Mouse (Mus musculus) embryonic facial prominence, embryonic 15.5 days (tissue): ENCODE measurements around the gene Krtap1-4. TPM values are rescaled to one million over a fixed set of nuclear protein-coding genes. Genes with fewer than 3 reads are reported as not detected.
A peak's percentile ranks its signal among the peaks of the same experiment; 100 is the strongest.

Experiments
- ATAC-seq: fragments of 200-750 bp; cut with Nextera tagmentation; 2 replicates; pipeline ENCODE4 v1.8.0; 2017; ENCODE audit warnings: low read depth, moderate TSS enrichment; ENCODE audit not compliant: insufficient number of reproducible peaks, low FRiP score, low TSS enrichment
- H3K27ac ChIP-seq: fragments of 300-500 bp; sonication (generic); replicated peaks from 2 replicates; pipeline ENCODE4 v1.5.1; 2015; ENCODE audit warnings: mild to moderate bottlenecking, inconsistent platforms
- H3K27me3 ChIP-seq: fragments of 300-500 bp; sonication (generic); 2 replicates; pipeline ENCODE4 v1.6.1; 2015; ENCODE audit warnings: inconsistent platforms
- H3K36me3 ChIP-seq: fragments of 300-500 bp; sonication (generic); 2 replicates; pipeline ENCODE4 v1.6.1; 2015; ENCODE audit warnings: mild to moderate bottlenecking, inconsistent platforms
- H3K4me1 ChIP-seq: fragments of 300-500 bp; sonication (generic); 2 replicates; pipeline ENCODE4 v1.6.1; 2015; ENCODE audit warnings: inconsistent platforms
- H3K4me2 ChIP-seq: fragments of 300-500 bp; sonication (generic); replicated peaks from 2 replicates; pipeline ENCODE4 v1.6.1; 2015; ENCODE audit warnings: mild to moderate bottlenecking, inconsistent platforms
- H3K4me3 ChIP-seq: fragments of 300-500 bp; sonication (generic); replicated peaks from 2 replicates; pipeline ENCODE4 v1.5.1; 2015; ENCODE audit warnings: mild to moderate bottlenecking, inconsistent platforms
- H3K9ac ChIP-seq: fragments of 300-500 bp; sonication (generic); 2 replicates; pipeline ENCODE4 v1.6.1; 2015; ENCODE audit warnings: inconsistent platforms
- H3K9me3 ChIP-seq: fragments of 300-500 bp; sonication (generic); replicated peaks from 2 replicates; pipeline ENCODE4 v1.6.1; 2016; ENCODE audit warnings: inconsistent platforms
- WGBS: fragments of 180-500 bp; shearing (Covaris S2); methylation state at CpG from one replicate; pipeline ENCODE4 v1.1.7; 2015; 5-methylcytosine and 5-hydroxymethylcytosine counted together
- polyA plus RNA-seq: library from polyadenylated mRNA; unstranded; fragments of >200 nt; fragmentation: Nextera tagmentation; extraction: Ambion mirVana; gene quantifications from 2 replicates; pipeline ENCODE4 v1.2.1, GENCODE M21; 2015

Gene Krtap1-4
- polyA plus RNA-seq, 1 experiment from 2014 or later: 2.0 TPM

DNA sequence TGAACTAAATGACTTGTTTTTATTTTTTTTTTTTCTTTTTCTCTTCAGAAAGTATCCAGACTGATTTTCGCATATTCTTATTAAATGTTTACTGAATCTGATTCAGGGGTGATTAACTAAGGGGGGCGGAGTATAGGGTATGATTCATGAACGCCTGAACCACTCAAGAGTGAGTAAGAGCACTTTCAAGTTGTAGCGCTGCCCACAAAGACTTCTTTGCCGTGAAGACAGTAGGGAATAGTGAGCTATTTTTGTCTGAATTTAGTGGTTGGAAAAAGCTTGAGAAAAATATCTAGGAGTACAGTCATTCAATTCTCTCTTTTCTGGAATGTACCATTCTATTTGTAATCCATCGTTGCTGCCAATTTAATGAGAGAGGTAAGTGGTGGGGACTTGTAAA is 1.9 kb downstream of the Krtap1-4 start:
- no peak overlapping the region for H3K4me2 ChIP-seq
- no peaks in the 10 kb centered on the region for H3K9me3 ChIP-seq
- H3K4me3 ChIP-seq: no peak overlapping the region
- no peaks in the 10 kb centered on the region for H3K4me1 ChIP-seq
- H3K27ac ChIP-seq: no peak overlapping the region
- H3K36me3 ChIP-seq: no peaks in the 10 kb centered on the region
- H3K9ac ChIP-seq: no peak overlapping the region
- 75% methylated on average over 6 of the region's 6 CpGs for WGBS
- no peaks in the 10 kb centered on the region for H3K27me3 ChIP-seq
- ATAC-seq: no peak

GRCm38 (mm10) chr11:99581051-99581450 is 2.4 kb downstream of the Krtap1-4 start:
- no peaks in the 10 kb centered on the region for H3K4me1 ChIP-seq
- H3K36me3 ChIP-seq: no peaks in the 10 kb centered on the region
- no peak overlapping the region for H3K4me3 ChIP-seq
- H3K4me2 ChIP-seq: no peak overlapping the region
- no peaks in the 10 kb centered on the region for H3K27me3 ChIP-seq
- H3K9ac ChIP-seq: no peak overlapping the region
- no peaks in the 10 kb centered on the region for H3K9me3 ChIP-seq
- ATAC-seq: no peak
- H3K27ac ChIP-seq: no peak overlapping the region
- 76% methylated on average over 5 of the region's 5 CpGs for WGBS

- Histone ChIP-seq H3K9ac (no peak within 1 kb of the TSS), H3K4me2 (no peak within 1 kb of the TSS), H3K36me3 (no peaks in the 10 kb centered on the region), H3K9me3 (no peaks in the 10 kb centered on the region), H3K4me3 (no peak within 1 kb of the TSS), H3K27ac (no peak within 1 kb of the TSS), H3K4me1 (no peaks in the 10 kb centered on the region), H3K27me3 (no peaks in the 10 kb centered on the region)
- 77% methylated on average over 6 of the region's 6 CpGs for WGBS
- no peak for ATAC-seq
Measured at GRCm38 (mm10) chr11:99580636-99581035, 2.8 kb downstream of the Krtap1-4 start, which contains the start of gene Krtap1-5. Krtap1-5 (minus strand) TSS chr11:99581016.

- Histone ChIP-seq H3K4me3 (peak overlapping the region; percentile 24; the same call in 1 of the 2 replicates), H3K36me3 (no peaks in the 10 kb centered on the region), H3K27me3 (no peaks in the 10 kb centered on the region), H3K9ac (no peak overlapping the region), H3K4me2 (peak overlapping the region; percentile 44), H3K4me1 (no peaks in the 10 kb centered on the region), H3K27ac (no peak overlapping the region), H3K9me3 (no peaks in the 10 kb centered on the region)
- 2% methylated on average over 7 of the region's 7 CpGs for WGBS
- no peak for ATAC-seq
Measured at GRCm38 (mm10) chr11:99574106-99574505, 9.3 kb downstream of the Krtap1-4 start.

- H3K9ac ChIP-seq: no peak overlapping the region
- no peaks in the 10 kb centered on the region for H3K4me1 ChIP-seq
- H3K27me3 ChIP-seq: no peaks in the 10 kb centered on the region
- WGBS: 56% methylated on average over 4 of the region's 4 CpGs
- no peak overlapping the region for H3K27ac ChIP-seq
- H3K36me3 ChIP-seq: no peaks in the 10 kb centered on the region
- H3K9me3 ChIP-seq: no peaks in the 10 kb centered on the region
- ATAC-seq: no peak
- H3K4me3 ChIP-seq: no peak overlapping the region
- H3K4me2 ChIP-seq: no peak overlapping the region
Measured at GRCm38 (mm10) chr11:99573164-99573563, 10.3 kb downstream of the Krtap1-4 start.

- Histone ChIP-seq H3K9ac (no peak within 1 kb of the TSS), H3K27me3 (no peaks in the 10 kb centered on the region), H3K4me2 (no peak within 1 kb of the TSS), H3K9me3 (no peaks in the 10 kb centered on the region), H3K4me1 (no peaks in the 10 kb centered on the region), H3K4me3 (no peak within 1 kb of the TSS), H3K36me3 (no peaks in the 10 kb centered on the region), H3K27ac (no peak within 1 kb of the TSS)
- no peak for ATAC-seq
- 86% methylated on average over 7 of the region's 7 CpGs for WGBS
Measured at GRCm38 (mm10) chr11:99566530-99566929, 16.9 kb downstream of the Krtap1-4 start, which contains the start of gene Krtap3-1. Krtap3-1 (minus strand) TSS chr11:99566630.

DNA sequence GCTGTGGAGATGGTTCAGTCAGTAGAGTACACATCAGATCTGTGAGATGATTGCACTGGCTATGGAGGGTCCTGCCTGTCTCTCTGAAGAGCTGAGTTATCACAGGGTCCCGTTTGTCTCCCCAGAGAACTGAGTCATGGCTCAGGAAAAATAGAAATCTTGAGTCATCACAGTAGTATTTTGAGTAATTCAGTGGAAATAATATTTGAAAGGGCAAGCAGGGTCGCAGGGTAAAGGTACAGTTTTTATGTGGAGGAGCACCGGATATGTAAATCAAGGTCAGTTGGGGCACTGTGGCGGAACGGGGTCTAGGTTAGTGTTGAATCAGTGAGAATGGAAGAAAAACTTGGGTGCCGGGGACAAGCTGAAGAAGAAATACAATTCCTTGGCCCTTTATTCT is 20.9 kb downstream of the Krtap1-4 start:
- H3K9me3 ChIP-seq: no peaks in the 10 kb centered on the region
- H3K27ac ChIP-seq: no peak overlapping the region

GRCm38 (mm10) chr11:99559366-99559765 is 24.1 kb downstream of the Krtap1-4 start, which contains the start of gene Gm11939:
Gm11939 (minus strand) TSS chr11:99559466.
- no peak within 1 kb of the TSS for H3K4me3 ChIP-seq
- no peaks in the 10 kb centered on the region for H3K4me1 ChIP-seq
- WGBS: 86% methylated on average over 9 of the region's 9 CpGs
- no peaks in the 10 kb centered on the region for H3K36me3 ChIP-seq
- no peaks in the 10 kb centered on the region for H3K9me3 ChIP-seq
- no peak for ATAC-seq
- H3K4me2 ChIP-seq: no peak within 1 kb of the TSS
- no peaks in the 10 kb centered on the region for H3K27me3 ChIP-seq
- no peak within 1 kb of the TSS for H3K9ac ChIP-seq
- no peak within 1 kb of the TSS for H3K27ac ChIP-seq

More for the DNA sequence above, 20.9 kb downstream of the Krtap1-4 start:
- 72% methylated on average over 6 of the region's 6 CpGs for WGBS
- H3K4me1 ChIP-seq: no peaks in the 10 kb centered on the region
- H3K9ac ChIP-seq: no peak overlapping the region
- no peak overlapping the region for H3K4me3 ChIP-seq
- no peak for ATAC-seq
- H3K4me2 ChIP-seq: no peak overlapping the region
- no peaks in the 10 kb centered on the region for H3K27me3 ChIP-seq
- no peaks in the 10 kb centered on the region for H3K36me3 ChIP-seq

- WGBS: 76% methylated on average over 3 of the region's 3 CpGs
- Histone ChIP-seq H3K9ac (no peak overlapping the region), H3K4me3 (no peak overlapping the region), H3K36me3 (no peaks in the 10 kb centered on the region), H3K27ac (no peak overlapping the region), H3K27me3 (no peaks in the 10 kb centered on the region), H3K4me1 (no peaks in the 10 kb centered on the region), H3K4me2 (no peak overlapping the region), H3K9me3 (no peaks in the 10 kb centered on the region)
- no peak for ATAC-seq
Measured at GRCm38 (mm10) chr11:99557976-99558745, 25.3 kb downstream of the Krtap1-4 start.

DNA sequence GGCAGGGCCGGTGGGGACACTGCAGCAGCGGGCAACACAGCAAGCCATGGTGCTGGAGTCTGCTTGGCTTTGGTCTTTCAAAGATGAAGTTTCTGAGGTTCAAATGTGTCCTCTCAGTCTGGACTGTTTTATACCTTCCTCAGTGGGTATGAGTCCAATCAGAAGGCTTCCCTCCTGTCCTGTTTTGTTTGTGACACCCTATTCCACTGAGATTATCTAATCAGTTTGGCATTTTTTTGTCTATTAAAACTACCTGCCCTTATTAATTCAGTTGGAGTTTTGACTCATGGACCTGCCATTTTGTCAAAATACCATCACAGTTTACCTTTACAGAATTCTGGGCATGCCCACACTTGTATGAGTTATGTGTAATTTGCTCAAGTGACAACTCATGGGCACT is 26.7 kb downstream of the Krtap1-4 start, which contains the start of gene Krtap3-2:
Gene Krtap3-2 (minus strand): TSS at position 101 of the 400 bp plus-strand sequence.
- Histone ChIP-seq H3K9ac (no peak within 1 kb of the TSS), H3K27me3 (no peaks in the 10 kb centered on the region), H3K4me3 (no peak within 1 kb of the TSS), H3K36me3 (no peaks in the 10 kb centered on the region), H3K4me2 (no peak within 1 kb of the TSS), H3K4me1 (no peaks in the 10 kb centered on the region), H3K27ac (no peak within 1 kb of the TSS), H3K9me3 (no peaks in the 10 kb centered on the region)
- WGBS: 79% methylated on average over 2 of the region's 2 CpGs
- ATAC-seq: no peak

DNA sequence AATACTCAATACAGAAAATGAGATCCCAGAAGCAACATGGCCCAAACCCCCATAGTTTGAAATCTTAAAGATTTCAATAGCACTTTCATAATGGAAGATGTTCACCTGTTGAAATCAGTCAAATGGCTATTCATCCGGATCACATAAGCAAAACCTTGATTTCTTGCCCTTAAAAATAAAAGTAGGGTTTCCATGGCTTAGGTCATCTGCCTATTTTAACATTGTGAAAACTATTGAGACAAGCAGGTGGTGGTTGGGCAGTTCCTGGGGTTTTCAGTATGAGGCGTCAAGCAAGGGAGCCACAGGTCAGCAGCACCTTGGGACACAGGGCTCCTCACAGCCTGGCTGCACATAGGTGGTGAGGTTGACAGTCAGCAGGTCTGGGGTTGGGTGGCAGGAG is 27.3 kb downstream of the Krtap1-4 start:
- 87% methylated on average over 2 of the region's 2 CpGs for WGBS
- no peaks in the 10 kb centered on the region for H3K9me3 ChIP-seq
- H3K4me3 ChIP-seq: no peak overlapping the region
- H3K9ac ChIP-seq: no peak overlapping the region
- no peak overlapping the region for H3K27ac ChIP-seq
- ATAC-seq: no peak
- no peaks in the 10 kb centered on the region for H3K4me1 ChIP-seq
- H3K36me3 ChIP-seq: no peaks in the 10 kb centered on the region
- no peaks in the 10 kb centered on the region for H3K27me3 ChIP-seq
- no peak overlapping the region for H3K4me2 ChIP-seq

GRCm38 (mm10) chr11:99550765-99551164 is 32.7 kb downstream of the Krtap1-4 start, which contains the start of gene Krtap3-3:
Krtap3-3 (minus strand) TSS chr11:99550865.
- no peaks in the 10 kb centered on the region for H3K36me3 ChIP-seq
- no peak within 1 kb of the TSS for H3K9ac ChIP-seq
- no peaks in the 10 kb centered on the region for H3K27me3 ChIP-seq
- no peak within 1 kb of the TSS for H3K4me3 ChIP-seq
- H3K9me3 ChIP-seq: no peaks in the 10 kb centered on the region
- WGBS: 69% methylated on average over 4 of the region's 4 CpGs
- H3K4me1 ChIP-seq: no peaks in the 10 kb centered on the region
- 0 out of 2 replicates have a peak within 1 kb of the TSS, but pooled peaks have one; percentile 39 for H3K27ac ChIP-seq
- no peak for ATAC-seq
- no peak within 1 kb of the TSS for H3K4me2 ChIP-seq
